Mouse (Mus musculus): Measurements from ENCODE around the gene Lsm12.

The Lsm12 gene

GRCm38 (mm10) chr11:102184646-102185495 is at the start of gene Lsm12:
Gene Lsm12, minus strand, starts transcription at chr11:102185296.
- peak; percentile 96 for DNase-seq (ENCODE audit: low spot score in 2 of 2)

GRCm38 (mm10) chr11:102230006-102230741 is 45.1 kb upstream of the Lsm12 start, which contains the start of gene Hdac5:
Gene Hdac5, minus strand, starts transcription at chr11:102230166.
- DNase-seq (ENCODE audit: low spot score in 2 of 2): peak; percentile 96 to 98

GRCm38 (mm10) chr11:102229331-102229953 is 44.3 kb upstream of the Lsm12 start:
- DNase-seq (ENCODE audit: low spot score in 2 of 2): no peak

- no peak for DNase-seq (ENCODE audit: low spot score in 2 of 2)
Measured at GRCm38 (mm10) chr11:102228646-102229268, 43.7 kb upstream of the Lsm12 start.

GRCm38 (mm10) chr11:102228191-102228545 is 43.1 kb upstream of the Lsm12 start:
- DNase-seq (ENCODE audit: low spot score in 2 of 2): no peak

GRCm38 (mm10) chr11:102227270-102228190 is 42.4 kb upstream of the Lsm12 start:
- no peak for DNase-seq (ENCODE audit: low spot score in 2 of 2)

- no peak for DNase-seq (ENCODE audit: low spot score in 2 of 2)
Measured at GRCm38 (mm10) chr11:102226067-102226978, 41.2 kb upstream of the Lsm12 start.

GRCm38 (mm10) chr11:102225221-102225620 is 40.1 kb upstream of the Lsm12 start:
- no peak for DNase-seq (ENCODE audit: low spot score in 2 of 2)

- DNase-seq (ENCODE audit: low spot score in 2 of 2): no peak
Measured at GRCm38 (mm10) chr11:102224686-102225085, 39.6 kb upstream of the Lsm12 start.

GRCm38 (mm10) chr11:102223166-102223565 is 38.1 kb upstream of the Lsm12 start:
- DNase-seq (ENCODE audit: low spot score in 2 of 2): no peak

GRCm38 (mm10) chr11:102221954-102222351 is 36.9 kb upstream of the Lsm12 start:
- DNase-seq (ENCODE audit: low spot score in 2 of 2): peak in 1 of 2 experiments; percentile 51

GRCm38 (mm10) chr11:102221243-102221953 is 36.3 kb upstream of the Lsm12 start:
- DNase-seq (ENCODE audit: low spot score in 2 of 2): no peak

GRCm38 (mm10) chr11:102220451-102220850 is 35.4 kb upstream of the Lsm12 start:
- DNase-seq (ENCODE audit: low spot score in 2 of 2): no peak

GRCm38 (mm10) chr11:102219994-102220346 is 34.9 kb upstream of the Lsm12 start:
- no peak for DNase-seq (ENCODE audit: low spot score in 2 of 2)

GRCm38 (mm10) chr11:102219247-102219993 is 34.3 kb upstream of the Lsm12 start:
- no peak for DNase-seq (ENCODE audit: low spot score in 2 of 2)

GRCm38 (mm10) chr11:102218783-102219182 is 33.7 kb upstream of the Lsm12 start:
- DNase-seq (ENCODE audit: low spot score in 2 of 2): peak; percentile 88 to 95

- DNase-seq (ENCODE audit: low spot score in 2 of 2): no peak
Measured at GRCm38 (mm10) chr11:102217876-102218430, 32.9 kb upstream of the Lsm12 start.

- DNase-seq (ENCODE audit: low spot score in 2 of 2): no peak
Measured at GRCm38 (mm10) chr11:102217396-102217795, 32.3 kb upstream of the Lsm12 start.

All from urinary bladder, postnatal 36 days (tissue).